Mouse (Mus musculus): Measurements from ENCODE around the gene Ulk4.

Gene Ulk4

GRCm38 (mm10) chr9:121277118-121278060 lies at the start of gene Ulk4:
Gene Ulk4 (minus strand): TSS chr9:121277197.
- no peaks in the 10 kb centered on the region for H3K36me3 ChIP-seq (ENCODE audit: insufficient read depth, low read length)
- H3K4me3 ChIP-seq (replicated peaks; ENCODE audit: low read length): peak within 1 kb of the TSS; percentile 94
- no peaks in the 10 kb centered on the region for H3K27me3 ChIP-seq (ENCODE audit: insufficient read depth, low read length)
- peaks cover 13% of the 10 kb centered on the region for H3K9me3 ChIP-seq (ENCODE audit: low read length)
- peaks cover 16% of the 10 kb centered on the region for H3K4me1 ChIP-seq (replicated peaks; ENCODE audit: low read depth, low read length)
- TF ChIP-seq POU5F1 (IDR thresholded peaks at IDR 0.05; ENCODE audit: borderline replicate concordance, low read length): no peak
- TF ChIP-seq CTCF (conservative IDR thresholded peaks at IDR 0.05; ENCODE audit: low read length): no peak
- TF ChIP-seq NANOG (IDR thresholded peaks at IDR 0.05; ENCODE audit: borderline replicate concordance, low read length): no peak

DNA sequence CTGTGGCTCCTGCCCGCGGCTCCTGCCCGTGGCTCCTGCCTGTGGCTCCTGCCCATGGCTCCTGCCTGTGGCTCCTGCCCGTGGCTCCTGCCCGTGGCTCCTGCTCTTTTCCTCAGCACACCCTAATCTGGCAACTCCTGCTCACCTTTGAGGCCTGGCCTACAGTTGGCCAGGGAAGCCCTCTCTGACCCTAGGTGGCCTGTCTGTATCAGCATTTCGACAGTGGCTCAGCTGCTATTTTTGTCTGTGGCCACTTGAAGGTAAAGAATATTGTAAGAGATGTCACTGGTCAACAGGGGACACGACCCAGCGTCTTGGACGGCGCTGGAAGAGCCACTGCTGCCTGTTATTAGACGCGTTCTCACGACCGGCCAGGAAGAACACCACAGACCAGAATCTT lies 45.0 kb upstream of the Ulk4 start:
- Histone ChIP-seq H3K36me3 (ENCODE audit: insufficient read depth, low read length) (peaks cover 50% of the 10 kb centered on the region), H3K4me1 (replicated peaks; ENCODE audit: low read depth, low read length) (peaks cover 2% of the 10 kb centered on the region), H3K27me3 (ENCODE audit: insufficient read depth, low read length) (no peaks in the 10 kb centered on the region), H3K9me3 (ENCODE audit: low read length) (peaks cover 59% of the 10 kb centered on the region), H3K4me3 (replicated peaks; ENCODE audit: low read length) (peak overlapping the region; percentile 41)
- TF ChIP-seq POU5F1 (IDR thresholded peaks at IDR 0.05; ENCODE audit: borderline replicate concordance, low read length): no peak
- no peak for TF ChIP-seq CTCF (conservative IDR thresholded peaks at IDR 0.05; ENCODE audit: low read length)

GRCm38 (mm10) chr9:121321118-121321517 lies 44.1 kb upstream of the Ulk4 start:
- H3K9me3 ChIP-seq (ENCODE audit: low read length): peaks cover 68% of the 10 kb centered on the region
- TF ChIP-seq POU5F1 (IDR thresholded peaks at IDR 0.05; ENCODE audit: borderline replicate concordance, low read length) (no peak), CTCF (conservative IDR thresholded peaks at IDR 0.05; ENCODE audit: low read length) (no peak), NANOG (IDR thresholded peaks at IDR 0.05; ENCODE audit: borderline replicate concordance, low read length) (no peak)
- H3K4me3 ChIP-seq (replicated peaks; ENCODE audit: low read length): peak overlapping the region; percentile 41; the same call in 1 of the 2 replicates

DNA sequence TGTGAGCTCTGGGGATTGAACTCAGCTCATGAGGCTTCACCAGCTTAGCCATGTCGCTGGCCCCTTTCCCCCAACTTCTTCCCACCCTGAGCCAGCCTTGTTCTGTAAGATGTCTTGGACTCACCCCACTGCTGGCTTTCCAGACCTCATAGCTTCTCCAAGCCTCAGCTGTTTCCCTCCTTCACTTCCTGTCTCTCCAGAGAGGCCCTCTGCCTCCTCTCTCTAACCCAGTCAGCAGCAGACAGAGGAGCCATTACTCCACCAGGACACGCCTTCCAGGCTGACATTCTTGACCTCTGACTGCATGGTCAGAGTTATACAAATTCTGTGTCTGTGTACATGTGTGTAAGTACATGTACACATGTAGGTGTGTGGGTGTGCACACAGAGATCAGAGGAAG lies 43.4 kb upstream of the Ulk4 start:
- Histone ChIP-seq H3K4me1 (replicated peaks; ENCODE audit: low read depth, low read length) (peaks cover 18% of the 10 kb centered on the region), H3K4me3 (replicated peaks; ENCODE audit: low read length) (peak overlapping the region; percentile 41)
- TF ChIP-seq POU5F1 (IDR thresholded peaks at IDR 0.05; ENCODE audit: borderline replicate concordance, low read length) (no peak), NANOG (IDR thresholded peaks at IDR 0.05; ENCODE audit: borderline replicate concordance, low read length) (no peak), CTCF (conservative IDR thresholded peaks at IDR 0.05; ENCODE audit: low read length) (no peak)

More at GRCm38 (mm10) chr9:121321118-121321517, 44.1 kb upstream of the Ulk4 start:
- Histone ChIP-seq H3K36me3 (ENCODE audit: insufficient read depth, low read length) (peaks cover 59% of the 10 kb centered on the region), H3K4me1 (replicated peaks; ENCODE audit: low read depth, low read length) (peaks cover 11% of the 10 kb centered on the region), H3K27me3 (ENCODE audit: insufficient read depth, low read length) (no peaks in the 10 kb centered on the region)

DNA sequence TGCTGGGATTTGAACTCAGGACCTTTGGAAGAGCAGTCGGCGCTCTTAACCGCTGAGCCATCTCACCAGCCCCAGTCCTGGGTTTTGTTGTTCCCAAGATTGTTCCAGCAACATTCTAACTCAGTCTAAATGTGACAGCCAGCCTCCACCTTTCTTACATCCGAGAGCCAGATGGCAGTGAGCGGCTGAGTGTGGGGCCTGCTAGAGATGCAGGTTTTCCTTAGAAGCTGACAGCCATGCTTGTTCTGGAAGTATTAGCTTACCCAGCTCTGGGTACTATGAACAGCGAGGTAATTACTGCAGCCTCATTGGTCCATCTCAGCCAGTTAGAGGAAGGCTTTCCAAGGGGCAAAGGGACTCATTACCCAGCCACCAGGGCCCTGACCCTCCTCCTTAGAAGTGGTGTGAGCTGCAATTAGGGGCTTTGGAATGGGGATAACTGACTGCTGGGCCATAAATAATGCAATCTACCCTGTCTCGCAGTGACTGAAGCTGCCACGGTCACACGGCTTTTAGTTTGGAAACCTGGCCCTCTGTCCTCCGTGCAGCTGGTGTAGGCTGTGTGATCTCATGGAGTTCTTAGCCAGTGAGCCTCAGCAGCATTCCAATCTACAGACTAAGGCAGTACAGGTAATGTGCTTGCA lies 42.4 kb upstream of the Ulk4 start:
- H3K27me3 ChIP-seq (ENCODE audit: insufficient read depth, low read length): no peaks in the 10 kb centered on the region
- TF ChIP-seq POU5F1 (IDR thresholded peaks at IDR 0.05; ENCODE audit: borderline replicate concordance, low read length) (no peak), NANOG (IDR thresholded peaks at IDR 0.05; ENCODE audit: borderline replicate concordance, low read length) (no peak), CTCF (conservative IDR thresholded peaks at IDR 0.05; ENCODE audit: low read length) (no peak)
- H3K4me3 ChIP-seq (replicated peaks; ENCODE audit: low read length): peak overlapping the region; percentile 29
- peaks cover 75% of the 10 kb centered on the region for H3K9me3 ChIP-seq (ENCODE audit: low read length)
- peaks cover 66% of the 10 kb centered on the region for H3K36me3 ChIP-seq (ENCODE audit: insufficient read depth, low read length)
- H3K4me1 ChIP-seq (replicated peaks; ENCODE audit: low read depth, low read length): peaks cover 26% of the 10 kb centered on the region

More for the DNA sequence above, 43.4 kb upstream of the Ulk4 start:
- no peaks in the 10 kb centered on the region for H3K27me3 ChIP-seq (ENCODE audit: insufficient read depth, low read length)
- peaks cover 74% of the 10 kb centered on the region for H3K9me3 ChIP-seq (ENCODE audit: low read length)
- peaks cover 66% of the 10 kb centered on the region for H3K36me3 ChIP-seq (ENCODE audit: insufficient read depth, low read length)

GRCm38 (mm10) chr9:121316621-121317405 lies 39.8 kb upstream of the Ulk4 start:
- H3K9me3 ChIP-seq (ENCODE audit: low read length): peaks cover 66% of the 10 kb centered on the region
- peak overlapping the region; percentile 10; the same call in 1 of the 2 replicates for H3K4me3 ChIP-seq (replicated peaks; ENCODE audit: low read length)
- peaks cover 44% of the 10 kb centered on the region for H3K4me1 ChIP-seq (replicated peaks; ENCODE audit: low read depth, low read length)
- no peak for TF ChIP-seq POU5F1 (IDR thresholded peaks at IDR 0.05; ENCODE audit: borderline replicate concordance, low read length)
- no peak for TF ChIP-seq NANOG (IDR thresholded peaks at IDR 0.05; ENCODE audit: borderline replicate concordance, low read length)
- no peak for TF ChIP-seq CTCF (conservative IDR thresholded peaks at IDR 0.05; ENCODE audit: low read length)
- H3K36me3 ChIP-seq (ENCODE audit: insufficient read depth, low read length): peaks cover 62% of the 10 kb centered on the region
- no peaks in the 10 kb centered on the region for H3K27me3 ChIP-seq (ENCODE audit: insufficient read depth, low read length)

DNA sequence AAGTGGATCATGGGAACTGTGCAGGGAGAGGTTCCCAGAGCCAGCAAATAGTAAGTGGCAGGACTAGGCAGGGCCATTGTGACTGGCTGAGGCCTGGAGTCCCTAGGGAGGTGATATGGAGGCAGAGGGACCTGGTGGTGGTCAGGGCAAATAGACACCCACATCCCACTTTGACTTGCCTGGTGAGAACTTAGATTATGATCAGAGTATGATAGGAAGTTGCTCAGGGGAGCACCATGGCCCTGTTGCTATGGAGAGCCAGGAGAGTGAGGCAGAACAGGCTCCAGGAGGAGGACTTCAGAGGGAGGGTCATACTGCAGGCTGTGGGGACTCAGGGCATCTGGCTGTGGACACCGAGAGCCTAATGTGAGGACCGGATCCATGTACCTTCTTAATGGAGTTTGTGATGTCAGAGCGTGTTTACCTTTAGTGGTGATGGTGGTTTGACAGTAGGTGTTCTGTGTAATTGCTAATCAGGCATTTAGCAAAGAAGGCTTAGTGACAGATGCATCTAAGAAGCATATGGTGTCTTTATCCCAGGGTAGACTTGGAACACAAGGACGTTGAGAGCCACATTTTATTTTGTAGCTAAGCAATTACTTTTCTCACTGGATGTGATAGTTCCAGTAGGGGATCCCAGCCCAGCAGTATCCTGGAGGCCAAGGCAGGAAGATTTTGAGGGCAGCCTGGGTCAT lies 39.1 kb upstream of the Ulk4 start:
- peaks cover 59% of the 10 kb centered on the region for H3K9me3 ChIP-seq (ENCODE audit: low read length)
- peaks cover 51% of the 10 kb centered on the region for H3K4me1 ChIP-seq (replicated peaks; ENCODE audit: low read depth, low read length)
- peak overlapping the region; percentile 10; the same call in 1 of the 2 replicates for H3K4me3 ChIP-seq (replicated peaks; ENCODE audit: low read length)
- H3K27me3 ChIP-seq (ENCODE audit: insufficient read depth, low read length): no peaks in the 10 kb centered on the region
- TF ChIP-seq CTCF (conservative IDR thresholded peaks at IDR 0.05; ENCODE audit: low read length): no peak
- TF ChIP-seq POU5F1 (IDR thresholded peaks at IDR 0.05; ENCODE audit: borderline replicate concordance, low read length): no peak
- no peak for TF ChIP-seq NANOG (IDR thresholded peaks at IDR 0.05; ENCODE audit: borderline replicate concordance, low read length)
- peaks cover 55% of the 10 kb centered on the region for H3K36me3 ChIP-seq (ENCODE audit: insufficient read depth, low read length)

Data from E14TG2a.4 (cell line).